Mouse (Mus musculus): Measurements from ENCODE around the gene Trappc6a.

DNA sequence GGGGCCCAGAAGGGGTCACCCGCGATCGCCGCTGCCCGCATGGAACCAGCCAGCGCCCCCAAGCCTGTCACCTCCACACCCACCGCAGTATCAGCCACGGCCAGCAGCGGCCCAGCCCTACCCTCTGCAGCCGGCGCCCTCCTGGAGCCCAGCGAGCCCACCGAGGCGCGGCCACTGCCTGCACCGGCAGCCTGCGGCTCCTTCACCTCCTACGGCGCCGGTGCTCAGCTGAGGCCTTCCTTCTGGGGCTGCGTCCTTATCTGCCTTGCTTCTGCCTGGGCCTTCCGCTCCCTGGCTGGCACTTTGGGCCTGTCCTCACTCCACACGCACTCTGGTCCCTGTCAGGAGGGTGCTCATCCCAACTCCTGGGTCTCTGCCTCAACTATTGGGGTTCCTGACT, 11.8 kb downstream of the Trappc6a start:
- TF ChIP-seq REST (IDR thresholded peaks at IDR 0.05; ENCODE audit: insufficient read depth, insufficient read length) (no peak), POLR2A (IDR thresholded peaks at IDR 0.05; ENCODE audit: insufficient read length, low read depth) (no peak), MAX (IDR thresholded peaks at IDR 0.05; ENCODE audit: low read depth) (no peak), POLR2AphosphoS2 (IDR thresholded peaks at IDR 0.05; ENCODE audit: insufficient read length, low read depth) (no peak), MYOD1 (IDR thresholded peaks at IDR 0.05; ENCODE audit: control insufficient read depth in 1 of 3, insufficient read length in 2 of 3, low read depth in 2 of 3) (no peak)
